Mouse (Mus musculus): ENCODE measurements around the gene Ttc12. TPM values are rescaled to one million over a fixed set of nuclear protein-coding genes. Genes with fewer than 3 reads are reported as not detected.

Ttc12 gene
- polyA plus RNA-seq, 1 experiment from 2014 or later = 2.6 TPM

- no peak overlapping the region for H3K4me2 ChIP-seq (ENCODE audit: low read length)
- no peaks in the 10 kb centered on the region for H3K27me3 ChIP-seq (ENCODE audit: insufficient read depth, low read length)
- no peaks in the 10 kb centered on the region for H3K4me1 ChIP-seq (replicated peaks; ENCODE audit: insufficient read depth, low read length)
- no peak for DNase-seq (ENCODE audit: low spot score)
- no peak overlapping the region for H3K9ac ChIP-seq (ENCODE audit: low read depth, low read length)
- no peak for ATAC-seq (replicated peaks; ENCODE audit: low FRiP score, low read depth)
- H3K9me3 ChIP-seq (replicated peaks; ENCODE audit: low read length) = no peaks in the 10 kb centered on the region
- H3K4me3 ChIP-seq (replicated peaks; ENCODE audit: low read depth, low read length) = no peak overlapping the region
- no peak overlapping the region for H3K27ac ChIP-seq
- WGBS = 83% methylated on average over 5 of the region's 5 CpGs
- H3K36me3 ChIP-seq (ENCODE audit: insufficient read depth, low read length) = peaks cover 18% of the 10 kb centered on the region
- no peak for TF ChIP-seq CTCF (IDR thresholded peaks at IDR 0.05; ENCODE audit: low read depth)
These were observed 18.6 kb upstream of the Ttc12 start for GRCm38 (mm10) chr9:49504658-49505057.

- no peaks in the 10 kb centered on the region for H3K4me1 ChIP-seq (replicated peaks; ENCODE audit: insufficient read depth, low read length)
- no peak for DNase-seq (ENCODE audit: low spot score)
- H3K4me2 ChIP-seq (ENCODE audit: low read length) = no peak overlapping the region
- no peak overlapping the region for H3K27ac ChIP-seq
- H3K4me3 ChIP-seq (replicated peaks; ENCODE audit: low read depth, low read length) = no peak overlapping the region
- H3K9ac ChIP-seq (ENCODE audit: low read depth, low read length) = no peak overlapping the region
- 88% methylated on average over 4 of the region's 4 CpGs for WGBS
- no peaks in the 10 kb centered on the region for H3K9me3 ChIP-seq (replicated peaks; ENCODE audit: low read length)
- no peak for TF ChIP-seq CTCF (IDR thresholded peaks at IDR 0.05; ENCODE audit: low read depth)
- peaks cover 10% of the 10 kb centered on the region; the same call in 1 of the 2 replicates for H3K36me3 ChIP-seq (ENCODE audit: insufficient read depth, low read length)
- ATAC-seq (replicated peaks; ENCODE audit: low FRiP score, low read depth) = no peak
- H3K27me3 ChIP-seq (ENCODE audit: insufficient read depth, low read length) = no peaks in the 10 kb centered on the region
These were observed 16.2 kb upstream of the Ttc12 start for GRCm38 (mm10) chr9:49502245-49502644.

DNA sequence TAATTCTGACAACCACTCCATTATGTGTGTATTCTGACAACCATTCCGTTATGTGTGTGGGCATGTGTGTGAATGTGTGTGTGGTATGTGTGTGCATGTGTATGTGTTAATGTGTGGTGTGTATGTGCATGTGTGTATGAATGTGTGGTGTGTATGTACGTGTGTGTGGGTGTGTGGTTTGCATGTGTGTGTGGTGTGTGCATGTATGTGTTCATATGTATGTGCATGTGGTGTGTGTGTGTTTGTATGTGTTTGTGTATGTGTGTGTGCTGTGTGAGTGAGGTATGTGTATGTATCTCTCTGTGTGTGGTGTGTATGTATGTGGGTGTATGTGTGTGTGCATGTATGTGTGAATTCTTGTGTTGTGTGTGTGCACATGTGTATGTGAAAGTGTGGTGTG lies 13.9 kb upstream of the Ttc12 start:
- H3K4me1 ChIP-seq (replicated peaks; ENCODE audit: insufficient read depth, low read length) = no peaks in the 10 kb centered on the region
- H3K36me3 ChIP-seq (ENCODE audit: insufficient read depth, low read length) = no peaks in the 10 kb centered on the region
- no peak overlapping the region for H3K4me2 ChIP-seq (ENCODE audit: low read length)
- H3K9me3 ChIP-seq (replicated peaks; ENCODE audit: low read length) = no peaks in the 10 kb centered on the region
- ATAC-seq (replicated peaks; ENCODE audit: low FRiP score, low read depth) (no peak), DNase-seq (ENCODE audit: low spot score) (no peak)
- no peaks in the 10 kb centered on the region for H3K27me3 ChIP-seq (ENCODE audit: insufficient read depth, low read length)
- no peak for TF ChIP-seq CTCF (IDR thresholded peaks at IDR 0.05; ENCODE audit: low read depth)
- H3K4me3 ChIP-seq (replicated peaks; ENCODE audit: low read depth, low read length) = no peak overlapping the region
- H3K9ac ChIP-seq (ENCODE audit: low read depth, low read length) = no peak overlapping the region
- 98% methylated on average over 2 of the region's 2 CpGs for WGBS
- H3K27ac ChIP-seq = no peak overlapping the region

DNA sequence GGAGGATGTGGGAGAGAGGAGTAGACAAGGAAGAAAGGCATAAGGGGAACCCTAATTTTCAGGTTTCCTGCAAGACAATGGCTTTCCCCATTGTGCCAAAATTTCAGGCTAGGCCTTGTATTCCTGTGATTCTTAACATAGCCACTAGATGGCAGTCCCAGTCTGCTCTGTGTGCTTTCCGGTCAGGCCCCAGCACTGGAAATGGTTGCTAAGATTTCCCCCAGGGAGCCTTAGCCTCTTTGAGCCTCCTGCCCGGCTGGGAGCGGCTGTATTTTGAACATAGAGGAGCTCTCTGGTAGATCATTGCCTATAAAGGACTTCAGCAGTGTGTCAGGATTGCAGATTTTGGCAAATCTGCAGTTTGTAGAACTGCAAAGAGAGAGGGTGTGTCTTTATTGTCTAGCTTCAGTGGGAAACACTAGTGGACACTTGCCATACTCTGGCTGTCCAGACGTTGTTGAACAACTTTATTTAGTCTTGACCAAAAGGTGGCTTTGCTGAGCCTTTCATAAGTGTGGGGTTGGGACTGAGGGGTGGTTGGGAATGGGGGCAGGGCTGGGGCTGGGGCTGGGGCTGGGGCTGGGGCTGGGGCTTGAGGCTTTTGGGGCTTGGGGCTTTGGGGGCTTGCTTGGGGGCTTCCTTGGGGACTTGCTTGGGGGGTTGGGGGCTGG lies 8.1 kb upstream of the Ttc12 start:
- DNase-seq (ENCODE audit: low spot score) (peak; percentile 91), ATAC-seq (replicated peaks; ENCODE audit: low FRiP score, low read depth) (peak; percentile 56; the same call in 1 of the 2 replicates)
- Histone ChIP-seq H3K27me3 (ENCODE audit: insufficient read depth, low read length) (no peaks in the 10 kb centered on the region), H3K9ac (ENCODE audit: low read depth, low read length) (no peak overlapping the region), H3K36me3 (ENCODE audit: insufficient read depth, low read length) (no peaks in the 10 kb centered on the region), H3K27ac (no peak overlapping the region), H3K9me3 (replicated peaks; ENCODE audit: low read length) (no peaks in the 10 kb centered on the region), H3K4me3 (replicated peaks; ENCODE audit: low read depth, low read length) (no peak overlapping the region), H3K4me1 (replicated peaks; ENCODE audit: insufficient read depth, low read length) (no peaks in the 10 kb centered on the region), H3K4me2 (ENCODE audit: low read length) (no peak overlapping the region)
- WGBS = 1% methylated on average over 4 of the region's 4 CpGs
- peak; percentile 99 for TF ChIP-seq CTCF (IDR thresholded peaks at IDR 0.05; ENCODE audit: low read depth)

- no peak overlapping the region for H3K4me2 ChIP-seq (ENCODE audit: low read length)
- 69% methylated on average over 4 of the region's 4 CpGs for WGBS
- no peaks in the 10 kb centered on the region for H3K27me3 ChIP-seq (ENCODE audit: insufficient read depth, low read length)
- TF ChIP-seq CTCF (IDR thresholded peaks at IDR 0.05; ENCODE audit: low read depth) = no peak
- no peaks in the 10 kb centered on the region for H3K4me1 ChIP-seq (replicated peaks; ENCODE audit: insufficient read depth, low read length)
- ATAC-seq (replicated peaks; ENCODE audit: low FRiP score, low read depth) = no peak
- no peak overlapping the region for H3K4me3 ChIP-seq (replicated peaks; ENCODE audit: low read depth, low read length)
- no peak overlapping the region for H3K27ac ChIP-seq
- H3K9ac ChIP-seq (ENCODE audit: low read depth, low read length) = no peak overlapping the region
- no peaks in the 10 kb centered on the region for H3K36me3 ChIP-seq (ENCODE audit: insufficient read depth, low read length)
- no peaks in the 10 kb centered on the region for H3K9me3 ChIP-seq (replicated peaks; ENCODE audit: low read length)
- DNase-seq (ENCODE audit: low spot score) = no peak
These were observed 4.6 kb upstream of the Ttc12 start for GRCm38 (mm10) chr9:49490609-49491008.

GRCm38 (mm10) chr9:49488912-49489895 lies 3.2 kb upstream of the Ttc12 start:
- no peaks in the 10 kb centered on the region for H3K9me3 ChIP-seq (replicated peaks; ENCODE audit: low read length)
- H3K4me2 ChIP-seq (ENCODE audit: low read length) = peak overlapping the region; percentile 28; the same call in 1 of the 2 replicates
- peak; percentile 100 for TF ChIP-seq CTCF (IDR thresholded peaks at IDR 0.05; ENCODE audit: low read depth)
- no peak overlapping the region for H3K27ac ChIP-seq
- no peaks in the 10 kb centered on the region for H3K27me3 ChIP-seq (ENCODE audit: insufficient read depth, low read length)
- 29% methylated on average over 16 of the region's 16 CpGs for WGBS
- no peak overlapping the region for H3K4me3 ChIP-seq (replicated peaks; ENCODE audit: low read depth, low read length)
- ATAC-seq (replicated peaks; ENCODE audit: low FRiP score, low read depth) (0 out of 2 replicates have a peak, but pooled peaks have one; percentile 1), DNase-seq (ENCODE audit: low spot score) (peak; percentile 89)
- no peaks in the 10 kb centered on the region for H3K36me3 ChIP-seq (ENCODE audit: insufficient read depth, low read length)
- 0 out of 2 replicates have a peak, but pooled peaks cover 4% of the 10 kb centered on the region for H3K4me1 ChIP-seq (replicated peaks; ENCODE audit: insufficient read depth, low read length)
- H3K9ac ChIP-seq (ENCODE audit: low read depth, low read length) = no peak overlapping the region
